Mouse (Mus musculus): Measurements from ENCODE around the gene 1700030K09Rik. TPM values are rescaled to one million over a fixed set of nuclear protein-coding genes. Genes with fewer than 3 reads are reported as not detected.

Gene 1700030K09Rik
- polyA plus RNA-seq, 1 experiment from 2014 or later, result 18.0 TPM

- Histone ChIP-seq H3K4me2 (no peak overlapping the region), H3K36me3 (peaks cover 34% of the 10 kb centered on the region), H3K9me3 (no peaks in the 10 kb centered on the region), H3K4me3 (no peak overlapping the region), H3K27me3 (no peaks in the 10 kb centered on the region), H3K9ac (no peak overlapping the region), H3K4me1 (replicated peaks) (peaks cover 24% of the 10 kb centered on the region), H3K27ac (no peak overlapping the region)
- ATAC-seq (ENCODE audit: low FRiP score), result no peak
- 93% methylated on average over 1 of the region's 1 CpGs for WGBS
Observed at GRCm38 (mm10) chr8:72497911-72498310, 54.2 kb downstream of the 1700030K09Rik start.

DNA sequence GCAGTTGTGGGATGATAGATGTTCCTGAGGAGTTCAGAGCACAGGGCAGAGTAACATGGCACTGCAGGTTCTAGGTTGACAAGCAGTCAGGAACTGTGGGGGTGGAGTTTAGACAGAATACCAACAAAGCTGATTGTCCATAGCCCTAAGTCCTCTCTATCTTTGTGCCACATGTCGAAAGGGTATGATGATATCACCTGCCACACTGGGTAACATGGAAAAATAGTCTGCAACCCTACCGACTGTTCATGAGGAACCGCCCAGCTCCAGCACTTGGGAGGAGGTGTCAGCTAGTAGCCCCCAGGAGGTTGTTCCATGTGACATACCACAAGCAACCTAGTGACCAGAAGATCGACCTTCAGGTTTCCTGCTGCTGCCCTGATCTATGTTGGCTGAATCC is 54.8 kb downstream of the 1700030K09Rik start:
- H3K27me3 ChIP-seq, result no peaks in the 10 kb centered on the region
- no peak for ATAC-seq (ENCODE audit: low FRiP score)
- H3K4me2 ChIP-seq, result no peak overlapping the region
- no peak overlapping the region for H3K9ac ChIP-seq
- 92% methylated on average over 4 of the region's 4 CpGs for WGBS
- H3K4me1 ChIP-seq (replicated peaks), result peaks cover 24% of the 10 kb centered on the region
- H3K27ac ChIP-seq, result no peak overlapping the region
- no peaks in the 10 kb centered on the region for H3K9me3 ChIP-seq
- H3K4me3 ChIP-seq, result no peak overlapping the region
- H3K36me3 ChIP-seq, result peaks cover 34% of the 10 kb centered on the region

DNA sequence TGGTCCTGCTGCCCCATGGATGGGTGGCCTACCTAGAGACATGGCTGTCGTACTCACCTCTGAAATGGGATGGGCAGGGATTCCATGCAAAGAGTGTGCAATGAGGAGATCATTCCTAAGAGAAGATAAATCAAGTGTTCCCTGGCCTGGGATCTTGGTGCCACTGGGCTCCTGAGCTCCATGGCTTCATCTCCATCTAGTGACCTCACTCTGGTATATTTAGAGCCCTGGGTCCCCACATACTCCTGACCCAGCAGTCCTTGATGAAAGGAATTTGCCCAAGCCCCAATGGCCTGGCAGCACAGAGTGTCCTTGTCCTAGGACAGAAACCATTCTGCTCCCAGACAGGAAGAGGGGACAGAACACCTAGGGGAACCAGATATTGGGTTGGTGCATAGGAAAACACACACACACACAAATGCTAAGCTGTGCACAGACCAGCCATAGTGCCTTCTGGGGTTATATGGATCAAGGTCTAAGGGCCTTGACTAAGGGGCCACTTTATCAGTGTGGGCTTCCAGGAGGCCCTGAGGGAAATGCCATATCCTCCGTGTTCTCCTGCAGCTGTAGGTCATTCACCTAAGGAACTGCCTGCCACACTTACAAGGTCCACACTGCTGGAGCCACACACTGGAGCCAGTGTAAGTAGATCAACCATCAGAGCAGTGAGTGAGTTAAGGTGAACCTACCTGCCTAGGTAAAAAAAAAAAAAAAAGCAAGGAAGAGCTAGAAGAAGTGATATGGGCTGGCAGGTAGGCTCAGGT is 56.0 kb downstream of the 1700030K09Rik start:
- no peak overlapping the region for H3K4me3 ChIP-seq
- no peaks in the 10 kb centered on the region for H3K9me3 ChIP-seq
- no peak overlapping the region for H3K27ac ChIP-seq
- H3K4me2 ChIP-seq, result no peak overlapping the region
- H3K9ac ChIP-seq, result no peak overlapping the region
- WGBS, result 98% methylated on average over 2 of the region's 2 CpGs
- H3K27me3 ChIP-seq, result no peaks in the 10 kb centered on the region
- no peak for ATAC-seq (ENCODE audit: low FRiP score)
- H3K4me1 ChIP-seq (replicated peaks), result peaks cover 23% of the 10 kb centered on the region
- H3K36me3 ChIP-seq, result peaks cover 32% of the 10 kb centered on the region

DNA sequence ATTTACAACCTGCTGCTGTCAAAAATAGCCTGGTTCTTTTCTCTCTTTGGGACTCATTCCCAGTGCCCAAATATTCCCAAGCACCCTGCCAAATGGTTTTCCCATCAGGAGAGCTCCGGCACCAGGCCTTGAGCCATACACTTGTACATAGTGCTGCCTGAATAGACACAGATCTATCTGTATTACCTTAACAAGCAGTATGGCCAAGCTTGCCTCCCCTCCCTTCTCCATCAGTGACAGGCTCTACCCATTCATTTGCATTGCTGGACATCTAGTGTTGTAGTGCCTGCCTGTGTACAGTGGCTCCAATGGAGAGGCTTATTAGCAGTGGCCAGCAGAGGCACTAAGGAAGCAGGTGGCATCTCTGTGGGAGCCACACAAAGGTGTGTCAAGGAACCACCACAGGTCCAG is 56.8 kb downstream of the 1700030K09Rik start:
- Histone ChIP-seq H3K4me3 (no peak overlapping the region), H3K9me3 (no peaks in the 10 kb centered on the region), H3K36me3 (peaks cover 24% of the 10 kb centered on the region), H3K27me3 (no peaks in the 10 kb centered on the region), H3K4me1 (replicated peaks) (peaks cover 21% of the 10 kb centered on the region), H3K9ac (no peak overlapping the region), H3K4me2 (no peak overlapping the region), H3K27ac (no peak overlapping the region)
- WGBS, result 96% methylated on average over 1 of the region's 1 CpGs
- no peak for ATAC-seq (ENCODE audit: low FRiP score)

GRCm38 (mm10) chr8:72504137-72504536 is 60.5 kb downstream of the 1700030K09Rik start:
- Histone ChIP-seq H3K4me2 (no peak overlapping the region), H3K9me3 (no peaks in the 10 kb centered on the region), H3K4me3 (no peak overlapping the region), H3K27ac (no peak overlapping the region), H3K4me1 (replicated peaks) (peaks cover 24% of the 10 kb centered on the region), H3K36me3 (peaks cover 4% of the 10 kb centered on the region; the same call in 1 of the 2 replicates), H3K9ac (no peak overlapping the region), H3K27me3 (no peaks in the 10 kb centered on the region)
- no peak for ATAC-seq (ENCODE audit: low FRiP score)

- ATAC-seq (ENCODE audit: low FRiP score), result 0 out of 2 replicates have a peak, but pooled peaks have one; percentile 18
- Histone ChIP-seq H3K4me3 (no peak overlapping the region), H3K4me2 (no peak overlapping the region), H3K9ac (no peak overlapping the region), H3K36me3 (peaks cover 4% of the 10 kb centered on the region; the same call in 1 of the 2 replicates), H3K9me3 (no peaks in the 10 kb centered on the region), H3K27me3 (no peaks in the 10 kb centered on the region), H3K4me1 (replicated peaks) (peaks cover 24% of the 10 kb centered on the region), H3K27ac (no peak overlapping the region)
Observed at GRCm38 (mm10) chr8:72504637-72505314, 61.1 kb downstream of the 1700030K09Rik start.

DNA sequence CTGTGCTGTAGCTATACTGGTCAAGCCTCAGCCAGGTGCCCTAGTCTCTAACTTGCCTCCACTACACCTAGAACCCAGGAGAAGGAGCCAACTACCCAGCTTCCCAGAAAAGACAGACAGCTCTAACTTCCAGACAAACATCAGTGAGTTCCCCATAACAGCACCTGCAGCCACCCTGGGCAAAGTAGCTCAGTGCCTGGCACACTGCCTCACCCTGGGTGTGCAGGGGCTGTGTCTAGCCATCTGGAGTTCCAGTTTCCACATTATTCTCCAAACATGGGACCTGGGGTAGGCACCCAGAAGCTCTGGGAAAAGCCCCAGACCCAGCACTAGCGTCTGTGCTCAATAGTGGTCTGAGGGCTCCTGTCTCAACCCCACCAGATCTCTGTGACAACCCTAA is 63.8 kb downstream of the 1700030K09Rik start:
- Histone ChIP-seq H3K4me1 (replicated peaks) (peaks cover 24% of the 10 kb centered on the region), H3K36me3 (peaks cover 4% of the 10 kb centered on the region; the same call in 1 of the 2 replicates), H3K27ac (no peak overlapping the region), H3K4me3 (no peak overlapping the region), H3K9ac (no peak overlapping the region), H3K4me2 (no peak overlapping the region), H3K9me3 (no peaks in the 10 kb centered on the region), H3K27me3 (no peaks in the 10 kb centered on the region)
- no peak for ATAC-seq (ENCODE audit: low FRiP score)
- WGBS, result 87% methylated on average over 1 of the region's 1 CpGs

Small RNA genes lying within 50 kb of the gene (microRNA-seq; reads per million reads assigned to microRNA genes)
- 0.93 reads per million for gene Mir7068

Other genes starting within 250 kb of the 1700030K09Rik start
- gene Cib3, start 231.0 kb upstream of the 1700030K09Rik start, polyA plus RNA-seq (2015; fragmentation: Nextera tagmentation; extraction: Ambion mirVana), result not detected in 2 replicates
- not detected in 2 replicates for gene Gm11034, start 230.2 kb upstream of the 1700030K09Rik start, polyA plus RNA-seq (2015; fragmentation: Nextera tagmentation; extraction: Ambion mirVana)
- gene Fam32a, start 224.2 kb upstream of the 1700030K09Rik start, polyA plus RNA-seq (2015; fragmentation: Nextera tagmentation; extraction: Ambion mirVana), result 108 and 109 TPM in 2 replicates
- gene Ap1m1, start 203.9 kb upstream of the 1700030K09Rik start, polyA plus RNA-seq (2015; fragmentation: Nextera tagmentation; extraction: Ambion mirVana), result 247 and 261 TPM in 2 replicates
- gene Gm10282, start 138.6 kb upstream of the 1700030K09Rik start, polyA plus RNA-seq (2015; fragmentation: Nextera tagmentation; extraction: Ambion mirVana), result 15.4 TPM in 2 replicates
- 5.0 and 5.9 TPM in 2 replicates for gene Klf2, start 124.8 kb upstream of the 1700030K09Rik start, polyA plus RNA-seq (2015; fragmentation: Nextera tagmentation; extraction: Ambion mirVana)
- gene Eps15l1, start 22.4 kb upstream of the 1700030K09Rik start, polyA plus RNA-seq (2015; fragmentation: Nextera tagmentation; extraction: Ambion mirVana), result 62.0 and 65.0 TPM in 2 replicates
- gene Calr3, start within 50 bp of the 1700030K09Rik start, polyA plus RNA-seq (2015; fragmentation: Nextera tagmentation; extraction: Ambion mirVana), result 1.1 and 1.3 TPM in 2 replicates
- gene Cherp, start 31.3 kb downstream of the 1700030K09Rik start, polyA plus RNA-seq (2015; fragmentation: Nextera tagmentation; extraction: Ambion mirVana), result 51.9 and 54.2 TPM in 2 replicates
- gene Slc35e1, start 48.7 kb downstream of the 1700030K09Rik start, polyA plus RNA-seq (2015; fragmentation: Nextera tagmentation; extraction: Ambion mirVana), result 9.1 and 9.2 TPM in 2 replicates
- gene Med26, start 104.4 kb downstream of the 1700030K09Rik start, polyA plus RNA-seq (2015; fragmentation: Nextera tagmentation; extraction: Ambion mirVana), result 15.7 and 16.6 TPM in 2 replicates
- gene Smim7, start 127.2 kb downstream of the 1700030K09Rik start, polyA plus RNA-seq (2015; fragmentation: Nextera tagmentation; extraction: Ambion mirVana), result 128 and 141 TPM in 2 replicates
- 19.3 and 20.4 TPM in 2 replicates for gene Tmem38a, start 128.2 kb downstream of the 1700030K09Rik start, polyA plus RNA-seq (2015; fragmentation: Nextera tagmentation; extraction: Ambion mirVana)
- 1.3 and 1.4 TPM in 2 replicates for gene Nwd1, start 202.8 kb downstream of the 1700030K09Rik start, polyA plus RNA-seq (2015; fragmentation: Nextera tagmentation; extraction: Ambion mirVana)

All from hindbrain, embryonic 13.5 days (tissue).